Mouse (Mus musculus) mouse trophoblast stem cell (cell line): ENCODE measurements around the gene Sipa1l1.

Experiments used
- in situ Hi-C, 2 experiments: fragments of 300-500 bp; cut with MseI, MboI; formaldehyde crosslinking; loops; 2 replicates in 1 of 2; 3 replicates in 1 of 2; pipeline ENCODE4 v1.15.1; 2025

Gene Sipa1l1

GRCm38 (mm10) chr12:82369402-82370160 is 200.5 kb downstream of the Sipa1l1 start:
- in situ Hi-C loops: no loop called here

GRCm38 (mm10) chr12:82371266-82371665 is 202.1 kb downstream of the Sipa1l1 start:
- in situ Hi-C loops: no loop called here

GRCm38 (mm10) chr12:82374020-82374419 is 204.9 kb downstream of the Sipa1l1 start:
- in situ Hi-C loops: no loop called here

GRCm38 (mm10) chr12:82382932-82383331 is 213.8 kb downstream of the Sipa1l1 start:
- in situ Hi-C loops: no loop called here

- in situ Hi-C loops: no loop called here
These were observed 215.6 kb downstream of the Sipa1l1 start for GRCm38 (mm10) chr12:82384719-82385118.

GRCm38 (mm10) chr12:82387042-82387441 is 217.9 kb downstream of the Sipa1l1 start:
- in situ Hi-C loops: no loop called here

- in situ Hi-C loops: no loop called here
These were observed 218.5 kb downstream of the Sipa1l1 start for GRCm38 (mm10) chr12:82387647-82388046.

GRCm38 (mm10) chr12:82388144-82388543 is 219.0 kb downstream of the Sipa1l1 start:
- in situ Hi-C loops: no loop called here

GRCm38 (mm10) chr12:82394118-82394861 is 225.2 kb downstream of the Sipa1l1 start:
- in situ Hi-C loops: no loop called here

- in situ Hi-C loops: no loop called here
These were observed 226.1 kb downstream of the Sipa1l1 start for GRCm38 (mm10) chr12:82395194-82395593.

GRCm38 (mm10) chr12:82397193-82397592 is 228.1 kb downstream of the Sipa1l1 start:
- in situ Hi-C loops: no loop called here

- in situ Hi-C loops: no loop called here
These were observed 228.6 kb downstream of the Sipa1l1 start for GRCm38 (mm10) chr12:82397751-82398150.

GRCm38 (mm10) chr12:82398926-82399325 is 229.8 kb downstream of the Sipa1l1 start:
- in situ Hi-C loops: no loop called here

- in situ Hi-C loops: no loop called here
These were observed 231.0 kb downstream of the Sipa1l1 start for GRCm38 (mm10) chr12:82399971-82400720.

- in situ Hi-C loops: no loop called here
These were observed 231.7 kb downstream of the Sipa1l1 start for GRCm38 (mm10) chr12:82400783-82401182.

GRCm38 (mm10) chr12:82401440-82401839 is 232.3 kb downstream of the Sipa1l1 start:
- in situ Hi-C loops: no loop called here

GRCm38 (mm10) chr12:82402635-82403034 is 233.5 kb downstream of the Sipa1l1 start:
- in situ Hi-C loops: no loop called here

- in situ Hi-C loops: no loop called here
These were observed 238.6 kb downstream of the Sipa1l1 start for GRCm38 (mm10) chr12:82407531-82408255.

- in situ Hi-C loops: no loop called here
These were observed 239.4 kb downstream of the Sipa1l1 start for GRCm38 (mm10) chr12:82408486-82408885.

GRCm38 (mm10) chr12:82409686-82410472 is 240.8 kb downstream of the Sipa1l1 start:
- in situ Hi-C loops: no loop called here
